Mouse (Mus musculus): ENCODE data around the gene Tshr. TPM values are rescaled to one million over a fixed set of nuclear protein-coding genes. Genes with fewer than 3 reads are reported as not detected.
"Not testable (repeated sequence)": the region's sequence is repeated elsewhere in the genome, so short reads cannot be mapped to it uniquely, and the experiment has no call there.

The Tshr gene
- total RNA-seq, 2 experiments from 2014 or later: 0.45 to 0.55 TPM

DNA sequence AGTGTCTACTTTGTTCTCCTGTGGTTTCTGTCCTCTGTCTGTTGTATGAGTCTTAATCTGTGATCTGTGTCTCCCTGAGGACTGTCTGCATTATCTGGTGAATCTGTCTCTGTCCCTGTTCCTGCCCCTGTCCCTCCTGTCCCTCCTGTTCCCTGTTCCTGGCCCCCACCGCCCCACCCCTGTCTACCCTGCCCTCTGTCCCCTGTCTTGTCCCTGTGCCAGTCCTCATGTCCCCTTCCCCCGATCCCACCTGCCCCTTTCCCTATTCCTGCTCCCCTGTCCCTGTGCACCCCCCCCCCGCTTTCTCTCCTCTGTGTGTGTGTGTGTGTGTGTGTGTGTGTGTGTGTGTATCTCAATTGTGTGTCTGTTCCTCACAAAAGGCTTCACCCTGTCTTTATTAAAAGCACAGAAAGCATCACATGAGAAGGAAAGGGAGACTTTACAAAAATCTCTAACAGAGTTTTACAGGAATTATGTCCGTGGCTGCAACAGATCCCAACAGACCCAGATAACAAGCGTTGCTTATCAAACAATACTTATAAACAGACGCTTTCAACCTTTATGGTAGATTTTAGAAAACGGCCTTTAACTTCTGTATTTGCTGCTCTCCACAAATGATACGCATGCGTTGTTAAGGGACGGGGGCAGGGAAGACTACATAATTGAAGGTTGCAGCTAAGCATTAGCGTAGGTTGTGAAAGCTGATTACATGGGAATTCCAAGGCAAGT is 111.3 kb downstream of the Tshr start:
- ATAC-seq (ENCODE audit: poor library complexity, severe bottlenecking): no peak

GRCm38 (mm10) chr12:91496226-91496558 is 111.8 kb downstream of the Tshr start:
- no peak for ATAC-seq (ENCODE audit: poor library complexity, severe bottlenecking)

GRCm38 (mm10) chr12:91500475-91500874 is 116.1 kb downstream of the Tshr start:
- no peak for ATAC-seq (ENCODE audit: poor library complexity, severe bottlenecking)

GRCm38 (mm10) chr12:91511766-91512165 is 127.4 kb downstream of the Tshr start:
- no peak for ATAC-seq (ENCODE audit: poor library complexity, severe bottlenecking)

GRCm38 (mm10) chr12:91513980-91514379 is 129.6 kb downstream of the Tshr start:
- ATAC-seq (ENCODE audit: poor library complexity, severe bottlenecking): no peak

DNA sequence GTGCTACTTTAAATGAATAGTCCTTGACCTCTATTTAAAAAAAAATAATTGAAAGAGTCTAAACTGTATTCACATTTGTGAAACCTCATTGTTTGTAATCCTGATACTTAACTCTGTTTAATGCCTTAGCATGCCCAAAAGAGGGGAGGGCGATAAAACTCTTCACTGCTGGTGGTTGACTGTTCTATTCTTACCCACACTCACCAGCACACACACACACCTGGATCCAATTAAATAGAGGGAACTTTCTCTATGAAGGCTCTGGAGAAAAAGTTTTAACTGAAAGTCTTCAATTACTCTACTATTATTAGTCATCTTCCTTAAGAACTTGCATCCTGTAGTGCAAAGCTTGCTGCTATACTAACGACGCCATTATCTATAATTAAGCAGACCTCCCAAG is 133.4 kb downstream of the Tshr start:
- ATAC-seq (ENCODE audit: poor library complexity, severe bottlenecking): no peak

- 0 out of 2 replicates have a peak, but pooled peaks have one; percentile 30 for ATAC-seq (ENCODE audit: poor library complexity, severe bottlenecking)
Measured at GRCm38 (mm10) chr12:91523626-91524025, 139.3 kb downstream of the Tshr start.

DNA sequence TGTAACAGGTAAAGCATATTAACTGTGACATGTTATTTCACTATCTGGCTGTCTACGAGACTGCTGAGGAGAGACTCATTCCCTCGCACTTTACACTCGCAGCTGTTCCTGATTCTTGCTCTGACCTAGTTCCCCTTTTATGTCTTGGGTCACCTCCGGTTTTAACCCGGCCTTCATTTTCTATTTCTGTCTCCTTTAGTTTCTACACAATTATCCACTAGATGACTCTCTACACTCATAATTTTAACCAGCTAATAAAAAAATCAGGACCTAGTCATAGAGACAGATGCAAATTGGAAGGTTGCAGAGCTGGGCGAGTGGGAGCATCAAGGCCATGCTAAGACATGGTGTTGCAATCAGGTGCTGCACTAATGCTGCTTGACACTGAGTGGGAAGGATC is 150.2 kb downstream of the Tshr start:
- ATAC-seq (ENCODE audit: poor library complexity, severe bottlenecking): peak; percentile 96

GRCm38 (mm10) chr12:91540202-91540601 is 155.8 kb downstream of the Tshr start:
- ATAC-seq (ENCODE audit: poor library complexity, severe bottlenecking): no peak

DNA sequence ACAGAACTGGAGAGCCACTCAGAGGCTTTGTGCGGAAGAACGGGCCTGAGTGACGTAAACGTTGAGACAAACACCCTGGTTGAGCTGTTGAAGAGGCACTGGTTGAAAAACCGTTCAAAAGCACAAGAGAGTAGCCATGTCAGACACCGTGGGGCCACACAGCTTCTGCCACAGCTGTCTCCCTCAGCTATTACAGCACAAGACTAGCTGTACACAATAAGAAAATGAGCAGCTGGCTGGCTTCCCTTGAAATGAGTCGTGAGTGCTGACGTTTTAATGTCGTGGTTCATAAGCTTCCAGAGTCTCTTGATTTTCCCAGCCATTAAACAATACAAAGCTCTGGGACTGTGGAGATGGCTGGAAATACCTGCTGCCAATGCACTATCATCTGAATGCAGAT is 165.1 kb downstream of the Tshr start:
- no peak for ATAC-seq (ENCODE audit: poor library complexity, severe bottlenecking)

GRCm38 (mm10) chr12:91551773-91552526 is 167.6 kb downstream of the Tshr start:
- peak; percentile 35; the same call in 1 of the 2 replicates for ATAC-seq (ENCODE audit: poor library complexity, severe bottlenecking)

GRCm38 (mm10) chr12:91557358-91558005 is 173.1 kb downstream of the Tshr start:
- ATAC-seq (ENCODE audit: poor library complexity, severe bottlenecking): not testable (repeated sequence)

DNA sequence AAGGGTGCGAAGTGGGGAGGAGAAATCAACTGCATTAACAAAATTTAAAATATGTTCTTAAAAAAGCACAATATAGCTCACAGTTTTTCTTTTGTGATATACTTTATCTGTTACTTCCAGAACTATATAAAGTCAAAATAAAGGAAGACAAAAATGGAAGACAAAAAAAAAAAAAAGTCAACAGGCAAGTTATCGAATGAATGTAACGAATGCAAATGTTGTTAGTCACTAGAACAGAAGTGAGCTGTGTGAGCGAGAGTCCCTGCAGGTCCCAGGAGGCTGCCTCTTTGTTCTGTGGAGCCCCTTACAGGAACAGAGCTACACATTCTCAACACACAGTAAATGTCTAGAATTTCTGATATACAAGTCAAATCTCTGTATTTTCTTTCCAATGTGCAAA is 173.8 kb downstream of the Tshr start:
- ATAC-seq (ENCODE audit: poor library complexity, severe bottlenecking): not testable (repeated sequence)

DNA sequence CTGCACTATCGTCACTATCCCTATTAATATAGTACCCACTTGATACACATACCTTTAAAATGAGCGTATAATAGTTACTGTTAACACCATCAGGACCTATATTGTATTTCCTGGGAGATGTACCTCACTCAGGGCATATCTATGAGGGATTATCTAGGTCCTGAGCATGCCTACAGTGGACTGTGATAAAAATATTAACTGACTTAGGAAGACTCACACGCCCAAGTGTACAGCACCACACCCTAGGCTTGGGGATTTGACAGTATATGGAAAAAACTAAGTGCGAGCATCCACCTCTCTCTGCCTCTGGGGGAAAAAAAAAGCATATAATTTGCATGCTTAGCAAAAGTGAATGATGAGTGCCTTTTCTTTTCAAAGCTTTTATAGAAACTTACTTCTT is 182.8 kb downstream of the Tshr start:
- ATAC-seq (ENCODE audit: poor library complexity, severe bottlenecking): no peak

- no peak for ATAC-seq (ENCODE audit: poor library complexity, severe bottlenecking)
Measured at GRCm38 (mm10) chr12:91569255-91569654, 184.9 kb downstream of the Tshr start.

DNA sequence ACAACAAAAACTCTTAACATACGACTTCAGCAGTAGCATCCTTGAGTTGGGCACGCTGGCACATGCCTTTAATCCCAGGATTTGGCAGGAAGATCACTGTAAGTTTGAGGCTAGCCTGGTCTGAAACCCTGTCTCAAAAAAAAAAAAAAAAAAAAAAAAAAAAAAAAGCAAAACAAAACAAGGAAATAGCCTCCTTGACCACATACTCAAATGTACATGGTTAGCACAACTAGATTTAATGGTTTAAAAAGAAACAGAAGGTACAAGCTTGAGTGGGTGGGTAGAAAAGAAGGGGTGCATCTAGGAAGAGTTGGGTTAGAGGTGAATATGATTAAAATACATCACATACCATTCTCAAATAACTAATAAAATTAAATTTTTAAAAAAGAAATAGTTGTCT is 187.3 kb downstream of the Tshr start:
- no peak for ATAC-seq (ENCODE audit: poor library complexity, severe bottlenecking)

DNA sequence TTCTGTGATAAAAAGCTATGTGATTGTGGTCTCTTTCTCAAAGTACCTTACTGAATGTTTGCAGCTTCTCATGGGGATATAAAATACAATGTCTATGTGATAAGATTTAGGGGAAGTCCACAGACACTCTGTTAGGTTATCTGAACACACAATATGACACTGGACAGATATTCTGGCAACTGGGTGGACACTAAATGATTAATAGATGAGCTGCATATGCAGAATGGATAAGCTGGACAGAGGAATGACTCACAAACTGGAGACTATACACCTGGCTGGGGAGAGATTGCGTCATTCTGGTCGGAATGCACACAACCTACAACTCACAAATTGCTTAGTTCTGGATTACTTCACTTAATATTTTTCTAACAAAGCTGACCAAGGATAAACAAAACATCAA is 195.3 kb downstream of the Tshr start:
- ATAC-seq (ENCODE audit: poor library complexity, severe bottlenecking): no peak

- ATAC-seq (ENCODE audit: poor library complexity, severe bottlenecking): peak; percentile 81
Measured at GRCm38 (mm10) chr12:91581204-91582070, 197.1 kb downstream of the Tshr start.

DNA sequence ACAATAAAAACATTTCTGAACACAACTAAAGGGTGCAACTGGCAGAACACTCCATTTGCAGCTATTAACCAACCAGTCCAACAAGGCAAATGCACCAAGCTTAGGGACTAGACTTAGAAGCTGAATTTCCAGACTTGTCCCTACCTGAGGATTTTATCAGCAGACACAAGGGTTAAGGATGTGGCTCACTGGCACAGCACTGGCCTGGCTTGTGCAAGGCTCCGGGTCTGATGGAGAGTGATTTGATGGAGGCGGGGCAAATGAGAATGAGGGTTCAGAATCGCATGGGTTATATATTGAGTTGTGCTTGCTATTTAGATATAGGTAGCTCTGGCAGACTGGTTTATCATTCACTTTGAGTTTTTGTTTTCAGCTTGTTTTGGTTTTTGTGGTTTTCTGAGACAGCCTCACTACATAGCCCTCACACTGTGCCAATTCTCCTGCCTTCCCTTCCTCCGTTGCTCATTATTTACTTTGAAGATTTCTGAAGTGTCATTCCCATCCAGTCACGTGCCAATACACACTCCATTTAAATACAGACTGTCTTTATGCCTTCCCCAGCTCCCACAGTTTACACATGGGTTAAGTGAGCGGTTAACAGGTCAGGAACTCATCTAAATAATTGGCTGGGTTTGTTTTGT is 198.1 kb downstream of the Tshr start:
- no peak for ATAC-seq (ENCODE audit: poor library complexity, severe bottlenecking)

GRCm38 (mm10) chr12:91583409-91583808 is 199.0 kb downstream of the Tshr start:
- no peak for ATAC-seq (ENCODE audit: poor library complexity, severe bottlenecking)

Measured in megakaryocyte, adult 5-6 weeks (primary cell).